Mouse (Mus musculus): ENCODE measurements around the gene Gp6. TPM values are rescaled to one million over a fixed set of nuclear protein-coding genes. Genes with fewer than 3 reads are reported as not detected.
A peak's percentile ranks its signal among the peaks of the same experiment; 100 is the strongest.
"Not testable (repeated sequence)": the region's sequence is repeated elsewhere in the genome, so short reads cannot be mapped to it uniquely, and the experiment has no call there.

The Gp6 gene
- 0.12 TPM in 1 of 2 replicates, not detected in the other for polyA plus RNA-seq (2015; fragmentation: Nextera tagmentation; extraction: Ambion mirVana)

DNA sequence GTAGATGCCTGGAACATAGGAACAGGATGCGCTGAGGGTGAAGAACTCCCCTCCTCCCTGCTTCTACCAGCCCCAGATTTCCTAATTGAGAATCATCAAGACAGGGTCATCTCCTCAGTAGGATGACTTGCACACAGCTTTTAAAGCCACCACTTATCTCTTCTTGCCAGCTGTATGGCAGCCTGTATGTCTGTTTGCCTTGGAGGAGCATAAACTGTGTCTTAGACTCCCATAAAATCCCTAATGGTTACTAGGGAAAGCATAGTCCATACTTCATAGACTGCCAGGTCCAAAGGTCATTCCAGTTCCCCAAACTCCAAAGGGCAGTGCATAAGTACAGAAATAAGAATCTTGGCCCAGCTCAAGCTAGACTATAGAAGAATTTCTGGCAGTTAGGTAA is at the start of gene Gp6:
TSS of gene Gp6 (minus strand) at position 15 of the 400 bp plus-strand sequence.
- Histone ChIP-seq H3K9me3 (no peaks in the 10 kb centered on the region), H3K9ac (no peak within 1 kb of the TSS), H3K36me3 (no peaks in the 10 kb centered on the region), H3K4me1 (no peaks in the 10 kb centered on the region), H3K4me3 (no peak within 1 kb of the TSS), H3K4me2 (no peak within 1 kb of the TSS), H3K27ac (no peak within 1 kb of the TSS), H3K27me3 (no peaks in the 10 kb centered on the region)
- ATAC-seq (ENCODE audit: insufficient number of reproducible peaks, low FRiP score, low TSS enrichment, low read depth): no peak
- WGBS: 69% methylated on average over 1 of the region's 1 CpGs

DNA sequence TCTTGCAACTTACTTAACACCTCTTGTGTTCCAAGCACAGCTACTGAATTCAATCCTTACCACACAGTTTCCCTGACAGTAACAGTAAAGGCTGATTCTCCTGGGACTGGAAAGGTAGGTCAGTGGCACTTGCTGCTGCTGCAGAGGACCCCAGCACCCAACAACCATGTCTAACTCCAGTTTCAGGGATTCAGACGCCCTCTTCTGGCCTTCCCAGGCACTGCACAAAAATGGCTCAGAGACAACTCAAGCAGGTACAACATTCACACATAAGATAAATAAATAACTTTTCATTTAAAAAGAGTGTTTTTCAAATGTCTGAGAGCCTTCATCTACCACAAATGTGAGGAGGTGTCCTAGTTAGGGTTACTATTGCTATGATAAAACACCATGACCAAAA is 49.6 kb upstream of the Gp6 start:
- 0% methylated on average over 1 of the region's 1 CpGs for WGBS
- Histone ChIP-seq H3K4me3 (no peak overlapping the region), H3K9me3 (no peaks in the 10 kb centered on the region), H3K4me2 (no peak overlapping the region), H3K9ac (no peak overlapping the region), H3K27me3 (no peaks in the 10 kb centered on the region), H3K4me1 (peaks cover 7% of the 10 kb centered on the region), H3K36me3 (peaks cover 21% of the 10 kb centered on the region), H3K27ac (no peak overlapping the region)
- no peak for ATAC-seq (ENCODE audit: insufficient number of reproducible peaks, low FRiP score, low TSS enrichment, low read depth)

DNA sequence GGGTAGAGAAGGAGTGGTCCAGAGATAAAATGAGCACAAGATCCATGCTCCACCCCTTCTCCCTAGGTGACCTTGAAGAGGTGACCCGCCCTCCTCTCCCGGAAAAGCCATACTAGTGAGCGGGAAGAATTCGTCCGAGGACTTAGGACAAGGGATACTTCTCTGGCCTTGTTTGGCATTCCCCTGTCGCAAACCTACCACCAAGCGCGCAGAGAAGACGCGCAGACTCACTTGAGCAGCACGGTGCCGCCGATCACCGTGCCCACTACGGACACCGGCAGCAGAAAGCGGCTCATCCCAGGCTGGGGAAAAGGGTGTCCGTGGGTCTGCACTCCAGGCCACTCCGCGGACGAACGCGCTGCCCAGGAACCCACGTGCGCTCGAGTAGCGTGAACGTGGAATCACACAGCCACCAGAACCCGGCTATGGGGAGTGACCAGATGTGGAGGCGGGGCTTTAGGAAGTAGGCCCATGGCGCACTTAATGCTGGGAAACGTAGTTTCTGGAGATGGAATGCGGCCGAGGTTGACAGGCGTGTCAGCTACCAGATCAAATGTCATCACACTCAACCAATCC is 47.8 kb upstream of the Gp6 start, which contains the start of gene Rdh13:
TSS of gene Rdh13 (minus strand) at position 434 of the 576 bp plus-strand sequence.
- Histone ChIP-seq H3K9me3 (no peaks in the 10 kb centered on the region), H3K27me3 (no peaks in the 10 kb centered on the region), H3K9ac (peak within 1 kb of the TSS; percentile 65), H3K4me2 (peak within 1 kb of the TSS; percentile 69), H3K36me3 (peaks cover 40% of the 10 kb centered on the region), H3K4me1 (peaks cover 7% of the 10 kb centered on the region), H3K4me3 (peak within 1 kb of the TSS; percentile 89), H3K27ac (peak within 1 kb of the TSS; percentile 84)
- ATAC-seq (ENCODE audit: insufficient number of reproducible peaks, low FRiP score, low TSS enrichment, low read depth): peak; percentile 97
- under 1% methylated on average over 35 of the region's 35 CpGs for WGBS

DNA sequence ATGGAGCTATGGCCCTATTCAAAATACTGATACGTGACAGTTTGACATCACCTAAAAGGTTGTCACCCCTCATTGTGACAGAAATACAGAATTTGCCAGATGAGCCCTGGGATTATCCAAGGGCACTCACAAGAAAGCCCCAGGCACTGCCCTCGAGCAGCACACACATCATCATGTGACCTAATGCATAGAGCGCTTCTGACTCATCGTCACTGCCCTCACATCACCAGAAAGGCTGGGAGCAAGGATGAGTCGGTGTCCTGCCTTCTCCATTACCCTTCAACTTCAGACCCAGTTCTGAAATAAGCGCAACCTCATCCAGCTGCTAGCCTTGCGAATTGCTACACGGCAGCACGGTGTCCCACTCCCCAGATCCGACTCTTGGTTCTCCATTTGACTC is 43.0 kb upstream of the Gp6 start:
- Histone ChIP-seq H3K4me1 (peaks cover 7% of the 10 kb centered on the region), H3K9ac (no peak overlapping the region), H3K36me3 (peaks cover 71% of the 10 kb centered on the region), H3K27me3 (no peaks in the 10 kb centered on the region), H3K4me2 (no peak overlapping the region), H3K9me3 (no peaks in the 10 kb centered on the region), H3K27ac (no peak overlapping the region), H3K4me3 (no peak overlapping the region)
- 91% methylated on average over 10 of the region's 10 CpGs for WGBS
- ATAC-seq (ENCODE audit: insufficient number of reproducible peaks, low FRiP score, low TSS enrichment, low read depth): no peak

DNA sequence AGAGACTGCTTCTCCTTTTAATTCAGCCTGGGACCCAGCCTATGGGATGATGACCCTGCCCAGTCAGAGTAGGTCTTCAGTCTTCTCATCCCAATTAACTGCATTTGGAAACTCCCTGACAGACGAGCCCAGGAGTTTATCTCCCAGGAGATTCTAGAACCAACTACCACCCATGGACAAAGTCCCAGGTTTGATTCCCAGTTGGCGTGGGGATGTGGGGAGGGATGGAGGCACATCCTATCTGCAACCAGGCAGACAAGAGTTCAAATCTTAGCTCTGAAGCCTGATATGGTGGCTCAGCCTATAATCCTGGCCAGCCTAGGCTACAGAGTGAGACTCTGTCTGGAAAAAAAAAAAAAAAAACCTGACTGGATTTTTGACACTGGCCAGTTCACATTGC is 40.2 kb upstream of the Gp6 start:
- Histone ChIP-seq H3K4me2 (no peak overlapping the region), H3K9me3 (no peaks in the 10 kb centered on the region), H3K4me3 (no peak overlapping the region), H3K27me3 (no peaks in the 10 kb centered on the region), H3K4me1 (no peaks in the 10 kb centered on the region), H3K9ac (no peak overlapping the region), H3K27ac (no peak overlapping the region), H3K36me3 (peaks cover 83% of the 10 kb centered on the region)
- ATAC-seq (ENCODE audit: insufficient number of reproducible peaks, low FRiP score, low TSS enrichment, low read depth): no peak
- 86% methylated on average over 2 of the region's 2 CpGs for WGBS

DNA sequence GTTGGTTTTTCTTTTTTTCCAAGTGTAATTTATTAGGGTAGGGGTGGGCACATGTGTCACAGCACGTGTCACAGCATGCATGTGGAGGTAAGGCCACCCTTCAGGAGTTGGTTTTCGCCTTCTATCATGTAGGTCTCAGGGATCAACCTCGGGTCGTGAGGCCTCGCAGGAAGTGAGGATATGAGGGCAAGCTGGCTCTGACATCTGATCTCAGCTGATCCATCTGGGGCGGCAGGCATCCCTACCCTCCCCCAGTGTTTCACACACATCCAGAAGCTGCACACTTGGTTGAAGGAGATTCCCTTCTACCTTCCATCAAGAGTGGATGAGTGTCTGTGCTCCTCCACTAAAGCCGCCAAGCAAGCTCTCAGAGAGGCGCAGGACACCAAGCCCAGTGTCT is 34.5 kb upstream of the Gp6 start:
- no peak overlapping the region for H3K4me3 ChIP-seq
- H3K36me3 ChIP-seq: peaks cover 93% of the 10 kb centered on the region
- H3K4me2 ChIP-seq: no peak overlapping the region
- 92% methylated on average over 8 of the region's 8 CpGs for WGBS
- no peaks in the 10 kb centered on the region for H3K27me3 ChIP-seq
- no peaks in the 10 kb centered on the region for H3K4me1 ChIP-seq
- no peak overlapping the region for H3K9ac ChIP-seq
- H3K27ac ChIP-seq: no peak overlapping the region
- no peak for ATAC-seq (ENCODE audit: insufficient number of reproducible peaks, low FRiP score, low TSS enrichment, low read depth)
- no peaks in the 10 kb centered on the region for H3K9me3 ChIP-seq

DNA sequence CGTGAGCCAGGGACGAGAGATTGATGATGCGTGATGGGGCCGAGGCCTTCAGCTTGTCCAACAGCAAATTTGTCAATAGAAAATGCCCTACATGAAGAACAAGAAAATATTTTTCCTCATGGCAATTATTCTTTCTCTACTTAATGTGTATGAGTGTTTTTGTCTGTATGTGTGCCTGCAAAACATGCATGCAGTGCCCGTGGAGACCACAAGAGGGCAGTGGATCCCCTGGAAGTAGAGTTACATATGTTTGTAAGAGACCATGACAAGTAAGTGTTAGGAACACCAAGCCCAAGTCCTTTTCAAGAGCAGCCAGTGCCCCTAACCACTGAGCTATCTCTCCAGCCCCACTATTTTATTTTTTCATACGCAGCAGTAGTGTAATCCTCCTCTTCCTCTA is 34.0 kb upstream of the Gp6 start:
- Histone ChIP-seq H3K9ac (no peak overlapping the region), H3K4me1 (no peaks in the 10 kb centered on the region), H3K4me2 (no peak overlapping the region), H3K9me3 (no peaks in the 10 kb centered on the region), H3K27ac (no peak overlapping the region), H3K36me3 (peaks cover 93% of the 10 kb centered on the region), H3K4me3 (no peak overlapping the region), H3K27me3 (no peaks in the 10 kb centered on the region)
- ATAC-seq (ENCODE audit: insufficient number of reproducible peaks, low FRiP score, low TSS enrichment, low read depth): no peak
- 80% methylated on average over 6 of the region's 6 CpGs for WGBS

DNA sequence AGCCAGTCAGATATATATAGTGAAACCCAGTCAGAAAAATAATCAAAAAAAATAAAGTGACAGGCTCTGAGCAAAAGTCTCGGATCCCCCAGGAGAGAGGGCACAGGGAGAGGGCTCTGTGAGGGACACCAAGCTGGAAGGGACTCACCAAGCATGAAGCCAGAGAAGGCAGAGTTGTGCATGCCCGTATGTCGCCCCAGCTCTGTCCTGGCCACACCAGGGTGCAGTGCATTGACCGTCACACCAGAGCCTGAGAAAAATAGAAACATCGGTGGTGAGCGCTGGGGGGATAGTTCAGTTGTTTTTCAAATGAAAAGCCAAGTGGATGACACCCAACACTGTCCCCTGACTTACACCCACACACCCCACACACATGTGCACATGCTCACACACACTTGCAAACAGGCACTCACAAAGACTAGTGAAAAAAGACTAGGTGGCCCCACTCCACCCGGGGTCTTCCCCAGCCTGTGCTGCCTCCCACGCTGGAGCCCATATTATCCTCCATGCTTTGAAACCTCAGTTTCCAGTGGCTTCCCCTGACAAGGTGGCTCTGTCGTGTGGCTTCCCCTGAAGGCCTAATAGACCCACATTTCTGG is 32.8 kb upstream of the Gp6 start:
- Histone ChIP-seq H3K4me2 (no peak overlapping the region), H3K27me3 (no peaks in the 10 kb centered on the region), H3K4me3 (no peak overlapping the region), H3K36me3 (peaks cover 94% of the 10 kb centered on the region), H3K4me1 (no peaks in the 10 kb centered on the region), H3K9ac (no peak overlapping the region), H3K27ac (no peak overlapping the region), H3K9me3 (no peaks in the 10 kb centered on the region)
- 91% methylated on average over 9 of the region's 9 CpGs for WGBS
- ATAC-seq (ENCODE audit: insufficient number of reproducible peaks, low FRiP score, low TSS enrichment, low read depth): no peak

DNA sequence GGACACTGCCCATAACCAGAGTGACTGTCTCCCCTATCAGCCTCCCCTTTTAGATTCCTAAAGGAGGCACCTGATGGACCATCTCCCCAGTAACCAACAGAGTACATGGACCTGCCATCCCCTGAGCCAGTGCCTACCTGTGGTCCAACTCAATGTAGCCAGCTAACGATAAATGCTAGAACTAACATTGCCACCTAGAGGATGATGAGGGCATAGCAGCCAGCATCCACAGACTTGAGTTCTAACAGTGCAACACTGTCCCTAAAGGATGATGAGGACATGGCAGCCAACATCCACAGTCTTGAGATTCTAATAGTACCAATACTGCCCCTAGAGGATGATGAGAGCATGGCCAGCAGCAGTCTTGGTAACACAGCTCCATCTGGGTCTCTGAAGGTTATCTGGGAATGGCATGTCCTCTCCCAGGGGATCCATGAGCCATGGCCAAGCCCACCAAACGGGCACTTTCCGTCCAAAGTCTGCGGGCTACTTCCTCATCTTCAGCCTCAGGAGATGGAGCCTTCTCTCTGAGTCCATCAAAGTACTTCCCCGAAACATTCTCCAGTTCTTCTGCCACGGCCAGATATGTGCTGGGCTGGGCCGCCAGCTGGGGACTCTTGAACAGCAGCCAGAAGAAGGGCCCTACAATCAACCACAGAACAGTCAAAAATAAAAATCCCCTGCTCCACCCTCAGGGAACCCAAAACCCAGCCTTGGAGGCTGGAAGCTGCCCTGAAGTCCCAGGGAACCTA is 29.8 kb upstream of the Gp6 start:
- H3K36me3 ChIP-seq: peaks cover 81% of the 10 kb centered on the region
- no peaks in the 10 kb centered on the region for H3K27me3 ChIP-seq
- no peaks in the 10 kb centered on the region for H3K4me1 ChIP-seq
- no peak overlapping the region for H3K9ac ChIP-seq
- no peak overlapping the region for H3K4me3 ChIP-seq
- peak; percentile 83 for ATAC-seq (ENCODE audit: insufficient number of reproducible peaks, low FRiP score, low TSS enrichment, low read depth)
- WGBS: 78% methylated on average over 7 of the region's 7 CpGs
- H3K9me3 ChIP-seq: no peaks in the 10 kb centered on the region
- no peak overlapping the region for H3K27ac ChIP-seq
- H3K4me2 ChIP-seq: no peak overlapping the region

DNA sequence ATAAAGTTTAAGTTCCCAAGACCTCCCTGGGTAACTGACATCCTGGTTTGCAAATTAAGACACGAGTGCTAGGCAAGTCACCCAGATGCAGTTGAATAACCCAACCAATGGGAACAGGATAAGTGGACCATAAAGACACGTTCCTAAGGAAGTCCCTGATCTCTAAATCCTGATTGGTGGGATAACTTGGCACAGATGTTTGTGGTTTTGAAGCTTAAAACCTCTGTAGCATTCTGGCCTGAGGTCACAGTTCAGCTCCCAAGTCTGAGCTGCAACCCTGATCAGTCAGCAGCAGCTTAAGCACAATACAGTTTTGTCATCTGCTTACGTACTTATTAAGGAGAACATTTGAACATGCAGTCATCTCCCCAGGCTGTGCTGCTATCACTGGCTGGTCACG is 22.7 kb upstream of the Gp6 start:
- Histone ChIP-seq H3K36me3 (peaks cover 13% of the 10 kb centered on the region), H3K27me3 (no peaks in the 10 kb centered on the region), H3K9ac (no peak overlapping the region), H3K4me1 (no peaks in the 10 kb centered on the region), H3K27ac (no peak overlapping the region), H3K9me3 (no peaks in the 10 kb centered on the region), H3K4me2 (no peak overlapping the region), H3K4me3 (no peak overlapping the region)
- 45% methylated on average over 4 of the region's 4 CpGs for WGBS
- no peak for ATAC-seq (ENCODE audit: insufficient number of reproducible peaks, low FRiP score, low TSS enrichment, low read depth)

DNA sequence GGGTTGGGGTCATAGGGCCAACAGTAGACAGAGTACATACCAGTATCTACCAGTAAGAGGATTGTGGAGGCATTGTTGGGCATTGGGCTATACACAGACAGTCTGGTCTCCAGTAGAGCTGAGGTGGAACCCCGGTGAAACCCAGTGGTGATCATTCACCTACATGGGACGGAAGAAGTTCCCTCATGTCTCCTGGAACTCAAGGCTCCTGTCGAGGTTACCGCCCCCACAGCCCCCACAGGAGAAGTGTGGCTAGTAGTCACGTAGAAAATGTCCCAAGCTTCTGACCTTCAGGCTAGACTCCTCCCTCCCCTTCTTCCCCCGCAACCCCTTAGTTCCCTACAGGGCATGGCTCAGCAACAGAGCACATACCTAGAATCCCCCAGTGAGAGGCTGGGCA is 22.1 kb upstream of the Gp6 start:
- no peak overlapping the region for H3K4me3 ChIP-seq
- no peaks in the 10 kb centered on the region for H3K27me3 ChIP-seq
- no peaks in the 10 kb centered on the region for H3K4me1 ChIP-seq
- H3K4me2 ChIP-seq: no peak overlapping the region
- H3K9me3 ChIP-seq: no peaks in the 10 kb centered on the region
- H3K36me3 ChIP-seq: peaks cover 8% of the 10 kb centered on the region; the same call in 1 of the 2 replicates
- WGBS: 85% methylated on average over 6 of the region's 6 CpGs
- no peak overlapping the region for H3K27ac ChIP-seq
- ATAC-seq (ENCODE audit: insufficient number of reproducible peaks, low FRiP score, low TSS enrichment, low read depth): no peak
- H3K9ac ChIP-seq: no peak overlapping the region

DNA sequence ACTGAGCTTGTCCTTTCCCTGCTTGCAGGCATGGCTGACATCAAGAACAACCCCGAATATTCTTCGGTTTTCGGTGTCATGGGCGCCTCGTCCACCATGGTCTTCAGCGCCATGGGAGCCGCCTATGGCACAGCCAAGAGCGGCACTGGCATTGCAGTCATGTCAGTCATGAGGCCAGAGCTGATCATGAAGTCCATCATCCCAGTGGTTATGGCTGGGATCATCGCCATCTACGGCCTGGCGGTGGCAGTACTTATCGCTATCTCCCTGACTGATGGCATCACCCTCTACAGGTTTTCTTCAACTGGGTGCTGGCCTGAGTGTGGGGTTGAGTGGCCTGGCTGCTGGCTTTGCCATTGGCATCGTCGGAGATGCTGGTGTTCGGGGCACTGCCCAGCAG is 14.9 kb upstream of the Gp6 start:
- H3K36me3 ChIP-seq; H3K27me3 ChIP-seq; H3K4me3 ChIP-seq; H3K27ac ChIP-seq; ATAC-seq (ENCODE audit: insufficient number of reproducible peaks, low FRiP score, low TSS enrichment, low read depth); H3K4me2 ChIP-seq; H3K9me3 ChIP-seq; H3K9ac ChIP-seq; H3K4me1 ChIP-seq: not testable (repeated sequence)
- WGBS: 96% methylated on average over 15 of the region's 15 CpGs
